Mouse (Mus musculus) spleen, adult 2 months (tissue): ENCODE results near the gene Crim1.

ENCODE experiments used
- CTCF ChIP-seq: fragments of 200-500 bp; IDR thresholded peaks from 2 replicates; pipeline ENCODE4 v1.5.1; 2011; ENCODE audit warnings: mild to moderate bottlenecking, inconsistent platforms; ENCODE audit not compliant: insufficient read depth, insufficient read length, insufficient replicate concordance; ENCODE audit errors: extremely low read depth
- POLR2A ChIP-seq: fragments of 200-500 bp; IDR thresholded peaks from 2 replicates; pipeline ENCODE4 v1.6.1; 2011; ENCODE audit warnings: low read depth, low read length, inconsistent platforms

GRCm38 (mm10) chr17:78354871-78355270 is 154.8 kb downstream of the Crim1 start:
- TF ChIP-seq CTCF = no peak
- no peak for TF ChIP-seq POLR2A
